ENCODE assay signal across 12 mouse cellular contexts in genomic region chr5:64313481-64313880, GRCm38 (mm10).
DNase-seq lines count a peak whose midpoint lies in the region; ATAC-seq and TF ChIP-seq lines count a peak whose summit lies in the region.
"Had no signal": no experiment of that assay in that cellular context is flagged by ENCODE, and none has a peak within 500 bp of the region (broad histone marks: within the 10 kb centered on the region; RNA-seq: fewer than 3 reads in every experiment).

No protein-coding gene starts in this region.

- no peak overlapping the region for H3K4me3 ChIP-seq in heart, embryonic 11.5 days (ENCODE audit: low read depth, low read length)
- H3K4me3 ChIP-seq in stomach, postnatal 0 days (ENCODE audit: low read depth, low read length): no peak overlapping the region
- H3K4me3 ChIP-seq: heart, embryonic 12.5 days; limb, embryonic 10.5 days had no signal

- ATAC-seq in heart, embryonic 11.5 days (replicated peaks; ENCODE audit: insufficient number of reproducible peaks, low FRiP score, low TSS enrichment): 0 out of 2 replicates have a peak, but pooled peaks have one; percentile 35
- ATAC-seq in stomach, postnatal 0 days (ENCODE audit: low FRiP score, low TSS enrichment): peak; percentile 89
- ATAC-seq: Patski had no signal

- no peak overlapping the region for H3K9ac ChIP-seq in heart, embryonic 11.5 days (ENCODE audit: low read depth, low read length)
- no peak overlapping the region for H3K9ac ChIP-seq in stomach, postnatal 0 days (ENCODE audit: low read length)
- H3K9ac ChIP-seq: heart, embryonic 12.5 days had no signal

- intact Hi-C loops in heart, postnatal 14 days (cut with DNase I): no loop called here

- no peak overlapping the region for H3K27ac ChIP-seq in heart, embryonic 11.5 days (ENCODE audit: low read depth, low read length)
- H3K27ac ChIP-seq in stomach, postnatal 0 days (replicated peaks): peak overlapping the region; percentile 61; the same call in 1 of the 2 replicates
- H3K27ac ChIP-seq: limb, embryonic 10.5 days had no signal

- no peak for DNase-seq in heart, postnatal 14 days
- DNase-seq in urinary bladder, postnatal 14 days (ENCODE audit: low spot score): peak; percentile 39
- no peak for DNase-seq in urinary bladder, adult 2 months (ENCODE audit: low spot score)
- DNase-seq in lung, postnatal 36 days: peak; percentile 55
- peak; percentile 72 for DNase-seq in stomach, postnatal 0 days (ENCODE audit: low spot score)
- DNase-seq in ovary, adult 18-20 months (ENCODE audit: low spot score): no peak
- no peak for DNase-seq in retina, postnatal 1 day
- DNase-seq: kidney, postnatal 14 days had no signal

- H3K4me1 ChIP-seq in heart, embryonic 11.5 days (ENCODE audit: control insufficient read depth, insufficient read depth, low read length): no peaks in the 10 kb centered on the region
- H3K4me1 ChIP-seq in stomach, postnatal 0 days (replicated peaks; ENCODE audit: control insufficient read depth, insufficient read depth): no peaks in the 10 kb centered on the region; the same call in 1 of the 2 replicates

- no peak overlapping the region for H3K4me2 ChIP-seq in heart, embryonic 11.5 days
- no peak overlapping the region for H3K4me2 ChIP-seq in stomach, postnatal 0 days (replicated peaks; ENCODE audit: low read depth)
- H3K4me2 ChIP-seq: heart, embryonic 12.5 days had no signal

- TF ChIP-seq CTCF in stomach, postnatal 0 days (IDR thresholded peaks at IDR 0.05; ENCODE audit: low read depth): peak; percentile 64

- TF ChIP-seq EP300 in stomach, postnatal 0 days (optimal IDR thresholded peaks at IDR 0.05): no peak

- peaks cover 2% of the 10 kb centered on the region for H3K36me3 ChIP-seq in heart, embryonic 11.5 days (ENCODE audit: control insufficient read depth, insufficient read depth, low read length)
- H3K36me3 ChIP-seq in stomach, postnatal 0 days (ENCODE audit: control insufficient read depth, insufficient read depth, low read length): no peaks in the 10 kb centered on the region

- WGBS in heart, embryonic 11.5 days (ENCODE audit: insufficient replicate concordance): 92% methylated on average over 1 of the region's 1 CpGs
- 55% methylated on average over 1 of the region's 1 CpGs for WGBS in stomach, postnatal 0 days

- H3K9me3 ChIP-seq in heart, embryonic 11.5 days (replicated peaks; ENCODE audit: control insufficient read depth, low read length): no peaks in the 10 kb centered on the region
- no peaks in the 10 kb centered on the region for H3K9me3 ChIP-seq in stomach, postnatal 0 days (ENCODE audit: control insufficient read depth, low read length)
- H3K9me3 ChIP-seq: heart, embryonic 12.5 days; limb, embryonic 10.5 days had no signal

- H3K27me3 ChIP-seq in heart, embryonic 11.5 days (ENCODE audit: control insufficient read depth, insufficient read depth, low read length): no peaks in the 10 kb centered on the region
- H3K27me3 ChIP-seq in stomach, postnatal 0 days (ENCODE audit: control insufficient read depth, insufficient read depth, low read length): no peaks in the 10 kb centered on the region
- H3K27me3 ChIP-seq: heart, embryonic 12.5 days; Patski had no signal

Comparison
In these comparisons a context has a peak if more than half of its experiments do, and no peak if none do; other contexts are left out.
1. DNase-seq: peak in urinary bladder, postnatal 14 days (single experiment), lung, postnatal 36 days (single experiment) and stomach, postnatal 0 days (single experiment); none in heart, postnatal 14 days (0 of 2), urinary bladder, adult 2 months (single experiment), ovary, adult 18-20 months (single experiment) and retina, postnatal 1 day (single experiment).